Mouse (Mus musculus) spleen, postnatal 10 days (tissue): ENCODE results near the gene Ltbp2.

Experiments used
- DNase-seq, 2 experiments: peaks; one replicate each; pipeline ENCODE4 v3.0.0; 2021 to 2022; ENCODE audit warnings: low spot score in 2 of 2

The Ltbp2 gene

GRCm38 (mm10) chr12:84839965-84840364 is 36.4 kb downstream of the Ltbp2 start:
- no peak for DNase-seq

- no peak for DNase-seq
Observed at GRCm38 (mm10) chr12:84835626-84836025, 40.7 kb downstream of the Ltbp2 start.

GRCm38 (mm10) chr12:84834773-84835172 is 41.6 kb downstream of the Ltbp2 start:
- DNase-seq: no peak

GRCm38 (mm10) chr12:84831648-84832047 is 44.7 kb downstream of the Ltbp2 start:
- DNase-seq: no peak

- no peak for DNase-seq
Observed at GRCm38 (mm10) chr12:84831141-84831540, 45.2 kb downstream of the Ltbp2 start.

- DNase-seq: no peak
Observed at GRCm38 (mm10) chr12:84830438-84830837, 45.9 kb downstream of the Ltbp2 start.

GRCm38 (mm10) chr12:84829913-84830312 is 46.4 kb downstream of the Ltbp2 start:
- DNase-seq: no peak

- no peak for DNase-seq
Observed at GRCm38 (mm10) chr12:84829109-84829724, 47.1 kb downstream of the Ltbp2 start.

- no peak for DNase-seq
Observed at GRCm38 (mm10) chr12:84827384-84827933, 48.9 kb downstream of the Ltbp2 start.

- no peak for DNase-seq
Observed at GRCm38 (mm10) chr12:84824203-84824602, 52.1 kb downstream of the Ltbp2 start.

- no peak for DNase-seq
Observed at GRCm38 (mm10) chr12:84823601-84824000, 52.7 kb downstream of the Ltbp2 start.

GRCm38 (mm10) chr12:84819236-84820168 is 56.8 kb downstream of the Ltbp2 start:
- DNase-seq: peak in 1 of 2 experiments; percentile 73

- peak in 1 of 2 experiments; percentile 56 for DNase-seq
Observed at GRCm38 (mm10) chr12:84818496-84818895, 57.8 kb downstream of the Ltbp2 start.

- DNase-seq: no peak
Observed at GRCm38 (mm10) chr12:84814663-84815325, 61.5 kb downstream of the Ltbp2 start.

GRCm38 (mm10) chr12:84813773-84814172 is 62.6 kb downstream of the Ltbp2 start:
- DNase-seq: peak in 1 of 2 experiments; percentile 39

- DNase-seq: no peak
Observed at GRCm38 (mm10) chr12:84812004-84812403, 64.3 kb downstream of the Ltbp2 start.

GRCm38 (mm10) chr12:84811510-84811909 is 64.8 kb downstream of the Ltbp2 start:
- DNase-seq: no peak

- DNase-seq: no peak
Observed at GRCm38 (mm10) chr12:84810810-84811209, 65.5 kb downstream of the Ltbp2 start.

- no peak for DNase-seq
Observed at GRCm38 (mm10) chr12:84809033-84809432, 67.3 kb downstream of the Ltbp2 start.

GRCm38 (mm10) chr12:84807351-84807750 is 69.0 kb downstream of the Ltbp2 start:
- DNase-seq: no peak

GRCm38 (mm10) chr12:84806726-84807125 is 69.6 kb downstream of the Ltbp2 start:
- DNase-seq: no peak

GRCm38 (mm10) chr12:84806010-84806409 is 70.3 kb downstream of the Ltbp2 start:
- DNase-seq: no peak
